Mouse (Mus musculus): Measurements from ENCODE around the gene Sumo1. TPM values are rescaled to one million over a fixed set of nuclear protein-coding genes. Genes with fewer than 3 reads are reported as not detected.

Gene Sumo1
- polyA plus RNA-seq, 1 experiment, result 97.7 TPM

DNA sequence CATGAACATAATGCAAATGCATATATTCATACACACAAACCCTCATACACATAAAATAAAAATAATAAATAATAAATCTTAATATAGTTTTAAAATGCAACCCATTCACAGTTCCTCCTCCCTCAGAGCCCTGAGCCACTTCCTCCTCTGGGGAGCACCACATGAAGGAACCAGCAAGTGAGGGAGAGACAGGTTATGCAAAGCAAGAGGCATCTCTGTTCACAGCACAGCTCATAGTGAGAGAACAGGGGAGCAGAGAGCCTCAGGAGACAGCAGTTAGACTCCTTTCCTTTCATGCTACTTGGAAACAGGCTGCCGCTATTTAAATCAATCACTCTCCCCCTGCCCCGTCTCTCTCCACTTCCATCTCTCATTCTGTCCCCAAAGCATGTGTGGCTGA, 107.1 kb downstream of the Sumo1 start:
- H3K79me2 ChIP-seq (ENCODE audit: control insufficient read depth, insufficient read depth), result no peaks in the 10 kb centered on the region
- no peak overlapping the region for H3ac ChIP-seq (ENCODE audit: control insufficient read depth, insufficient read length, low read depth)
- no peaks in the 10 kb centered on the region for H3K27me3 ChIP-seq (ENCODE audit: control insufficient read depth, insufficient read depth, insufficient read length)
- no peak for TF ChIP-seq MAX (IDR thresholded peaks at IDR 0.05)
- TF ChIP-seq MYOG (IDR thresholded peaks at IDR 0.05; ENCODE audit: control insufficient read depth, extremely low read depth, insufficient read length), result no peak
- TF ChIP-seq CEBPB (IDR thresholded peaks at IDR 0.05; ENCODE audit: low read depth), result no peak
- TF ChIP-seq MYOD1 (IDR thresholded peaks at IDR 0.05; ENCODE audit: control insufficient read depth, insufficient read length, low read depth), result no peak
- TF ChIP-seq FOSL1 (IDR thresholded peaks at IDR 0.05; ENCODE audit: insufficient read depth, low read length, poor library complexity, severe bottlenecking), result no peak
- no peak for TF ChIP-seq CTCF (IDR thresholded peaks at IDR 0.05; ENCODE audit: control insufficient read depth, insufficient read depth, insufficient read length)
- no peak for TF ChIP-seq USF1 (IDR thresholded peaks at IDR 0.05; ENCODE audit: low read depth)
- no peaks in the 10 kb centered on the region for H3K79me3 ChIP-seq (ENCODE audit: low read depth)
- no peaks in the 10 kb centered on the region for H3K36me3 ChIP-seq (ENCODE audit: control insufficient read depth, insufficient read depth)
- no peak overlapping the region for H3K4me3 ChIP-seq (ENCODE audit: insufficient read depth, poor library complexity, severe bottlenecking)

DNA sequence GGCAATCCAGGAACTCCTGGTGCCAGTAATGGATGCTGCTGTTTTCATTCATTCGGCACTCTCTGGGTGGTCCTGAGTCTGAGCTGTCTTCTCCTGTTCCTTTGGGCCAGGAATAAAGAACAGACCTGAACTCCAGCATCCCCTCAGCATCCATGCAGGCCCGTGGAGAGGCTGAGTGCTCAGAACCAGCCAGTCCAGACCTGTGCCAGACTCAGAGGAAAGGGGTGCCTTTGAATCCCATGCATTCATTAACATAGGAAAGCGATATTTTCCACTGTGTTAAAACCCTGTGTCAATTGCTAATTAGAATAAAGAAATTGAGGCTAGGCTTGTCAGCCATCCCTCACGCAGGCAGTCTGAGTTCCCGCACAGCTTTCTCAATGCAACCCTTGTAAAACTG, 116.9 kb downstream of the Sumo1 start:
- Histone ChIP-seq H3K4me3 (ENCODE audit: insufficient read depth, poor library complexity, severe bottlenecking) (no peak overlapping the region), H3K79me2 (ENCODE audit: control insufficient read depth, insufficient read depth) (no peaks in the 10 kb centered on the region), H3K27me3 (ENCODE audit: control insufficient read depth, insufficient read depth, insufficient read length) (no peaks in the 10 kb centered on the region), H3K36me3 (ENCODE audit: control insufficient read depth, insufficient read depth) (no peaks in the 10 kb centered on the region), H3K79me3 (ENCODE audit: low read depth) (no peaks in the 10 kb centered on the region), H3ac (ENCODE audit: control insufficient read depth, insufficient read length, low read depth) (no peak overlapping the region)
- TF ChIP-seq CEBPB (IDR thresholded peaks at IDR 0.05; ENCODE audit: low read depth) (no peak), MYOD1 (IDR thresholded peaks at IDR 0.05; ENCODE audit: control insufficient read depth, insufficient read length, low read depth) (no peak), USF1 (IDR thresholded peaks at IDR 0.05; ENCODE audit: low read depth) (no peak), MAX (IDR thresholded peaks at IDR 0.05) (no peak), MYOG (IDR thresholded peaks at IDR 0.05; ENCODE audit: control insufficient read depth, extremely low read depth, insufficient read length) (no peak)

DNA sequence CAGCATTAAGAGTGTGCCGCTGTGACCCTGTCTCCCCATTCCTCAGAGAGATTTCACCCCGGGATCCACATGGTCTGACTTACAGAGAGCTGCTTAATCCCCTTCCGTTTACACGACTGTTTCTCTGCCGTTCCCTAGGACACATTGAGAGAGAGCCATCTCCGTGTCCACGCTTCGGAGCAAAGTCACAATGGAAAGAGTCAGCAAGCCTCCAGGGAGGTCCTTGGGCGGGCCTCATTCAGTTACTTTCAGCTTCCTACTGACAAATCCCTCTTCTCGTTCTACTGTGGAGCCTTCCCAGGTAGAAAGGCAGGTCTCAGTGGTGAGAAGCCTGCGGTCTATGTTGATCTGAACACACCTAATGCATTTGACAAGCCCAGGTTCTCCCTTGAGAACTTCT, 119.6 kb downstream of the Sumo1 start:
- no peaks in the 10 kb centered on the region for H3K79me2 ChIP-seq (ENCODE audit: control insufficient read depth, insufficient read depth)
- H3K79me3 ChIP-seq (ENCODE audit: low read depth), result no peaks in the 10 kb centered on the region
- no peak overlapping the region for H3K4me3 ChIP-seq (ENCODE audit: insufficient read depth, poor library complexity, severe bottlenecking)
- no peak for TF ChIP-seq MYOG (IDR thresholded peaks at IDR 0.05; ENCODE audit: control insufficient read depth, extremely low read depth, insufficient read length)
- no peak for TF ChIP-seq MYOD1 (IDR thresholded peaks at IDR 0.05; ENCODE audit: control insufficient read depth, insufficient read length, low read depth)
- TF ChIP-seq USF1 (IDR thresholded peaks at IDR 0.05; ENCODE audit: low read depth), result no peak
- TF ChIP-seq CTCF (IDR thresholded peaks at IDR 0.05; ENCODE audit: control insufficient read depth, insufficient read depth, insufficient read length), result no peak
- TF ChIP-seq FOSL1 (IDR thresholded peaks at IDR 0.05; ENCODE audit: insufficient read depth, low read length, poor library complexity, severe bottlenecking), result no peak
- TF ChIP-seq CEBPB (IDR thresholded peaks at IDR 0.05; ENCODE audit: low read depth), result no peak
- no peak for TF ChIP-seq MAX (IDR thresholded peaks at IDR 0.05)
- H3K27me3 ChIP-seq (ENCODE audit: control insufficient read depth, insufficient read depth, insufficient read length), result no peaks in the 10 kb centered on the region
- no peak overlapping the region for H3ac ChIP-seq (ENCODE audit: control insufficient read depth, insufficient read length, low read depth)
- no peaks in the 10 kb centered on the region for H3K36me3 ChIP-seq (ENCODE audit: control insufficient read depth, insufficient read depth)

DNA sequence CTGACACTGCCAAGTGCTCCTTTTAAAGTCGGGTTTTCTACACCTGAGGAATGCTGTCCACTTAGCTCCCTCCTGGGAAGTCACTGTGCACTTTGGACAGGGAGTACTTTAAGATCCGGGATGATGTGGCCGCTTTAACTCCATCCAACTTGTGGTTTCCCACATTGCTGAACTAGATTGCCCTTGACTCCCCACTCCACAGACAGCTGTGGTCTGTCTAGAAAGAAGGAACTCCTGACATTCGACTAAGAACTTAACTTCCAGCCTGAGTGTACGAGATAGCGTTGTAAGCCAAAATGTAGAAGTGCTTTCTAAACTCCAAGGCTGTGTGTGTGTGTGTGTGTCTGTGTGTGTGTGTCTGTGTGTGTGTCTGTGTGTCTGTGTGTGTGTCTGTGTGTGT, 120.4 kb downstream of the Sumo1 start:
- no peaks in the 10 kb centered on the region for H3K36me3 ChIP-seq (ENCODE audit: control insufficient read depth, insufficient read depth)
- no peak overlapping the region for H3ac ChIP-seq (ENCODE audit: control insufficient read depth, insufficient read length, low read depth)
- no peaks in the 10 kb centered on the region for H3K79me3 ChIP-seq (ENCODE audit: low read depth)
- no peaks in the 10 kb centered on the region for H3K79me2 ChIP-seq (ENCODE audit: control insufficient read depth, insufficient read depth)
- no peaks in the 10 kb centered on the region for H3K27me3 ChIP-seq (ENCODE audit: control insufficient read depth, insufficient read depth, insufficient read length)
- TF ChIP-seq CTCF (IDR thresholded peaks at IDR 0.05; ENCODE audit: control insufficient read depth, insufficient read depth, insufficient read length) (no peak), MYOD1 (IDR thresholded peaks at IDR 0.05; ENCODE audit: control insufficient read depth, insufficient read length, low read depth) (no peak), USF1 (IDR thresholded peaks at IDR 0.05; ENCODE audit: low read depth) (no peak), MYOG (IDR thresholded peaks at IDR 0.05; ENCODE audit: control insufficient read depth, extremely low read depth, insufficient read length) (no peak), MAX (IDR thresholded peaks at IDR 0.05) (no peak), CEBPB (IDR thresholded peaks at IDR 0.05; ENCODE audit: low read depth) (no peak), FOSL1 (IDR thresholded peaks at IDR 0.05; ENCODE audit: insufficient read depth, low read length, poor library complexity, severe bottlenecking) (no peak)
- no peak overlapping the region for H3K4me3 ChIP-seq (ENCODE audit: insufficient read depth, poor library complexity, severe bottlenecking)

DNA sequence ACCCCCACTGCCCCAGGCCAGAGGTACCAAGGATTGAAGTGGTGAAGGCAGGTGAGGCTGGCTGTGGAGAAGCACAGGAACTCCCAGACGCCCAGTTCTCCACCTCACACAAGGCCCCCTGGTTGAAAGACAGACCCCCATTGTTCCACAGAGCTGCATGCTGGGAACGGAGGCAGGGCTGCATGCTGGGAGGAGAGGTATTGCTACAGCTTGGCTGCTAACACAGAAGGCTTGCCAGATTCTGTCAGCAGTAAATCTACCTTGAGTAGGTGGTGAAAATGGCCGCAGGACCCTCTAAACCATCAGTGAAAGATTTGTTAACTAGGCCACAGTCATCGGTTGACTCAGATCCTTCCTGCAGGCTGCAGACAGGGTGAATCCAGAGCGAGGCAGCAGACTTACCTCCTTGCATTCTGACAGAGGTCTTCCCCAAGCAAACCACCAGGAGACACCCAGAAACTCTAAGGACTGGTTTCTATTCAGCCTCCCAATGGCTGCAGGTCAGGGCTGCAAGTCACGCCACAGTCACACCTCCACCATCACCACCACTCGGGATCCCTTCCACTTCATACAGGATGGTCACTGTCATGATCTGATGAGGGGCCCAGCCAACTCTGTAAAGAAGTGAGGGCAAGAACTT, 121.5 kb downstream of the Sumo1 start:
- TF ChIP-seq MYOG (IDR thresholded peaks at IDR 0.05; ENCODE audit: control insufficient read depth, extremely low read depth, insufficient read length), result no peak
- TF ChIP-seq MYOD1 (IDR thresholded peaks at IDR 0.05; ENCODE audit: control insufficient read depth, insufficient read length, low read depth), result no peak
- no peak for TF ChIP-seq CTCF (IDR thresholded peaks at IDR 0.05; ENCODE audit: control insufficient read depth, insufficient read depth, insufficient read length)
- TF ChIP-seq FOSL1 (IDR thresholded peaks at IDR 0.05; ENCODE audit: insufficient read depth, low read length, poor library complexity, severe bottlenecking), result no peak
- no peak for TF ChIP-seq CEBPB (IDR thresholded peaks at IDR 0.05; ENCODE audit: low read depth)
- no peak for TF ChIP-seq MAX (IDR thresholded peaks at IDR 0.05)
- TF ChIP-seq USF1 (IDR thresholded peaks at IDR 0.05; ENCODE audit: low read depth), result no peak
- H3K27me3 ChIP-seq (ENCODE audit: control insufficient read depth, insufficient read depth, insufficient read length), result no peaks in the 10 kb centered on the region
- H3ac ChIP-seq (ENCODE audit: control insufficient read depth, insufficient read length, low read depth), result no peak overlapping the region
- no peaks in the 10 kb centered on the region for H3K79me3 ChIP-seq (ENCODE audit: low read depth)
- H3K36me3 ChIP-seq (ENCODE audit: control insufficient read depth, insufficient read depth), result no peaks in the 10 kb centered on the region
- no peak overlapping the region for H3K4me3 ChIP-seq (ENCODE audit: insufficient read depth, poor library complexity, severe bottlenecking)
- H3K79me2 ChIP-seq (ENCODE audit: control insufficient read depth, insufficient read depth), result no peaks in the 10 kb centered on the region

DNA sequence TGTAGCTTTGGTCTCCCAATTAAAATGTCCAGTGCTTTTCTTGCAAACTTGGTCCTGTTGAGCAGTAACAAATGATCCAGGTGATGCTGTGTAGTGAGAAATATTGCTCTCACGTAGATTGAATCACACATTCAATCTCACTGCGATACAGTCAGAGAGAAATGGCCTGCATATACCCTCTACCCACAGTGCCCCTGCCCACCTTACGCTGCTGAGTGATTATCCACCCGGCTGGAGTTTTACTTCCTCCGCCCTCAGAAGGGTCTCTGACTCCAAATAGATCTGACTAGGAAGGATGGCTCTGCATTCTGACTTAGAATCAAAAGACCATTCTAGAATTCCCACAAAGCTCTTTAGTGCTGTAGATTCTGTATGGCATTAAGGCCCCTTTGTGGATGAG, 122.1 kb downstream of the Sumo1 start:
- H3K79me2 ChIP-seq (ENCODE audit: control insufficient read depth, insufficient read depth), result no peaks in the 10 kb centered on the region
- no peaks in the 10 kb centered on the region for H3K79me3 ChIP-seq (ENCODE audit: low read depth)
- H3K27me3 ChIP-seq (ENCODE audit: control insufficient read depth, insufficient read depth, insufficient read length), result no peaks in the 10 kb centered on the region
- TF ChIP-seq FOSL1 (IDR thresholded peaks at IDR 0.05; ENCODE audit: insufficient read depth, low read length, poor library complexity, severe bottlenecking) (no peak), USF1 (IDR thresholded peaks at IDR 0.05; ENCODE audit: low read depth) (no peak), CTCF (IDR thresholded peaks at IDR 0.05; ENCODE audit: control insufficient read depth, insufficient read depth, insufficient read length) (no peak), MYOD1 (IDR thresholded peaks at IDR 0.05; ENCODE audit: control insufficient read depth, insufficient read length, low read depth) (no peak), MYOG (IDR thresholded peaks at IDR 0.05; ENCODE audit: control insufficient read depth, extremely low read depth, insufficient read length) (no peak), CEBPB (IDR thresholded peaks at IDR 0.05; ENCODE audit: low read depth) (no peak), MAX (IDR thresholded peaks at IDR 0.05) (no peak)
- H3K36me3 ChIP-seq (ENCODE audit: control insufficient read depth, insufficient read depth), result no peaks in the 10 kb centered on the region
- H3K4me3 ChIP-seq (ENCODE audit: insufficient read depth, poor library complexity, severe bottlenecking), result no peak overlapping the region
- H3ac ChIP-seq (ENCODE audit: control insufficient read depth, insufficient read length, low read depth), result no peak overlapping the region

All from C2C12 (cell line).